Mouse (Mus musculus) liver, embryonic 11.5 days (tissue): Measurements from ENCODE around the gene Cacna1d. TPM values are rescaled to one million over a fixed set of nuclear protein-coding genes. Genes with fewer than 3 reads are reported as not detected.

Source experiments
- ATAC-seq: fragments of 200-750 bp; cut with Nextera tagmentation; replicated peaks from 2 replicates; pipeline ENCODE4 v1.8.0; 2017; ENCODE audit warnings: moderate number of reproducible peaks, mild to moderate bottlenecking, moderate TSS enrichment, moderate library complexity; ENCODE audit not compliant: low FRiP score
- DNase-seq: peaks from one replicate; pipeline ENCODE4 v3.0.0-alpha.2; 2017; ENCODE audit warnings: low spot score
- H3K27ac ChIP-seq: fragments of 300-500 bp; sonication (generic); 2 replicates; pipeline ENCODE4 v1.5.1; 2014; ENCODE audit warnings: mild to moderate bottlenecking, low read depth, low read length, control low read depth
- H3K27me3 ChIP-seq: fragments of 300-500 bp; sonication (generic); replicated peaks from 2 replicates; pipeline ENCODE4 v1.6.1; 2014; ENCODE audit warnings: low read length, mixed read lengths; ENCODE audit not compliant: control insufficient read depth, insufficient read depth
- H3K36me3 ChIP-seq: fragments of 300-500 bp; sonication (generic); 2 replicates; pipeline ENCODE4 v1.6.1; 2014; ENCODE audit warnings: mild to moderate bottlenecking, low read length, moderate library complexity, mixed read lengths; ENCODE audit not compliant: control insufficient read depth, insufficient read depth
- H3K4me1 ChIP-seq: fragments of 300-500 bp; sonication (generic); replicated peaks from 2 replicates; pipeline ENCODE4 v1.6.1; 2014; ENCODE audit warnings: low read length, mixed read lengths; ENCODE audit not compliant: control insufficient read depth, insufficient read depth
- H3K4me2 ChIP-seq: fragments of 300-500 bp; sonication (generic); 2 replicates; pipeline ENCODE4 v1.6.1; 2014; ENCODE audit warnings: mild to moderate bottlenecking, control low read depth, moderate library complexity
- H3K4me3 ChIP-seq: fragments of 300-500 bp; sonication (generic); 2 replicates; pipeline ENCODE4 v1.5.1; 2014; ENCODE audit warnings: low read depth, low read length, control low read depth
- H3K9ac ChIP-seq: fragments of 300-500 bp; sonication (generic); 2 replicates; pipeline ENCODE4 v1.6.1; 2014; ENCODE audit warnings: low read depth, low read length, control low read depth
- H3K9me3 ChIP-seq: fragments of 300-500 bp; sonication (generic); 2 replicates; pipeline ENCODE4 v1.6.1; 2016; ENCODE audit warnings: low read length, inconsistent platforms, mixed read lengths; ENCODE audit not compliant: control insufficient read depth
- WGBS: fragments of 180-500 bp; shearing (Covaris S2); extraction: QIAGEN DNeasy Blood & Tissue Kit; methylation state at CpG from one replicate; pipeline ENCODE4 v1.1.7; 2014; 5-methylcytosine and 5-hydroxymethylcytosine counted together
- polyA plus RNA-seq: library from polyadenylated mRNA; unstranded; fragments of >200 nt; fragmentation: Nextera tagmentation; extraction: Ambion mirVana; gene quantifications from 2 replicates; pipeline ENCODE4 v1.2.1, GENCODE M21; 2014

Gene Cacna1d
- polyA plus RNA-seq, 1 experiment from 2014 or later, result 1.2 TPM

- 70% methylated on average over 5 of the region's 5 CpGs for WGBS
- DNase-seq, result no peak
- Histone ChIP-seq H3K4me3 (no peak overlapping the region), H3K27me3 (no peaks in the 10 kb centered on the region), H3K27ac (no peak overlapping the region), H3K36me3 (no peaks in the 10 kb centered on the region), H3K9ac (no peak overlapping the region), H3K4me2 (no peak overlapping the region), H3K4me1 (no peaks in the 10 kb centered on the region), H3K9me3 (no peaks in the 10 kb centered on the region)
- no peak for ATAC-seq
Measured at GRCm38 (mm10) chr14:30324994-30325393, 166.3 kb downstream of the Cacna1d start.

DNA sequence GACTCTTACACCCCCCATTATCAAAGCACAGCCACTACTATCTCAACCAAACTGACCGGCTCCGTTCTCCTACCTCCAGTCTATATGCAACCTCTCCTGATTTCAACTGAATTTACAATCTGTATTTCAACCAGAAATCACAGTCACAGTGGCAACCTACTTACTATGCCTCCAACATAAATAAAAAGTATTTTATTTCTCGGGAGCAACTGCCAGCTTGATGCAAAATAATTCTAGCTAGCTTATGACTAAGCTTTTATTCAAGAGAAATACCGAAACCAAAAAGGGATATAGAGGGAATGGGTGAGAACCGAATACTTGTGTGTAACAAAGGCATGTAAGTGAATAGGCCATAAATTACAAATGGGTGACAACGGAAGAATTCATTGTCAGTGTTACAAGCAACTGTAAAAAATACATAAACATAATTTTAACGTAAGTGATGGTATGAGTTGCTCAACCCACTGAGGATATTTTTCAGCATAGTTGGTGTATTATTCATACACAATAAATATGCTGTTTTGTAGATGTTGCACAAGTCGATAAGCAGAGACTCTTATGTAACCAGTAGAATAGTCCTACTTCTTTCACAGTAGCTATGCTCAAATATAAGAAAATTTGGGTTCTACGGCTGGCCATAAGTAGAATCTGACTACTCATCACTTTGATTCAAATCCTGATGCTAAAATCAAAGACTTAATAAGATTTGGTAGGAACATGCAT is 172.4 kb downstream of the Cacna1d start:
- Histone ChIP-seq H3K36me3 (no peaks in the 10 kb centered on the region), H3K4me3 (no peak overlapping the region), H3K9me3 (no peaks in the 10 kb centered on the region), H3K27ac (no peak overlapping the region), H3K4me2 (no peak overlapping the region), H3K4me1 (no peaks in the 10 kb centered on the region), H3K27me3 (no peaks in the 10 kb centered on the region), H3K9ac (no peak overlapping the region)
- ATAC-seq (no peak), DNase-seq (no peak)
- WGBS, result 82% methylated on average over 9 of the region's 9 CpGs

GRCm38 (mm10) chr14:30318293-30318692 is 173.0 kb downstream of the Cacna1d start:
- ATAC-seq (no peak), DNase-seq (no peak)
- Histone ChIP-seq H3K9me3 (no peaks in the 10 kb centered on the region), H3K9ac (no peak overlapping the region), H3K36me3 (no peaks in the 10 kb centered on the region), H3K4me1 (no peaks in the 10 kb centered on the region), H3K27me3 (no peaks in the 10 kb centered on the region), H3K27ac (no peak overlapping the region), H3K4me2 (no peak overlapping the region), H3K4me3 (no peak overlapping the region)
- 82% methylated on average over 12 of the region's 12 CpGs for WGBS

GRCm38 (mm10) chr14:30317616-30318015 is 173.6 kb downstream of the Cacna1d start:
- DNase-seq, result no peak
- Histone ChIP-seq H3K4me1 (no peaks in the 10 kb centered on the region), H3K27me3 (no peaks in the 10 kb centered on the region), H3K27ac (no peak overlapping the region), H3K4me2 (no peak overlapping the region), H3K9ac (no peak overlapping the region), H3K36me3 (no peaks in the 10 kb centered on the region), H3K9me3 (no peaks in the 10 kb centered on the region), H3K4me3 (no peak overlapping the region)
- no peak for ATAC-seq
- WGBS, result 67% methylated on average over 10 of the region's 10 CpGs

DNA sequence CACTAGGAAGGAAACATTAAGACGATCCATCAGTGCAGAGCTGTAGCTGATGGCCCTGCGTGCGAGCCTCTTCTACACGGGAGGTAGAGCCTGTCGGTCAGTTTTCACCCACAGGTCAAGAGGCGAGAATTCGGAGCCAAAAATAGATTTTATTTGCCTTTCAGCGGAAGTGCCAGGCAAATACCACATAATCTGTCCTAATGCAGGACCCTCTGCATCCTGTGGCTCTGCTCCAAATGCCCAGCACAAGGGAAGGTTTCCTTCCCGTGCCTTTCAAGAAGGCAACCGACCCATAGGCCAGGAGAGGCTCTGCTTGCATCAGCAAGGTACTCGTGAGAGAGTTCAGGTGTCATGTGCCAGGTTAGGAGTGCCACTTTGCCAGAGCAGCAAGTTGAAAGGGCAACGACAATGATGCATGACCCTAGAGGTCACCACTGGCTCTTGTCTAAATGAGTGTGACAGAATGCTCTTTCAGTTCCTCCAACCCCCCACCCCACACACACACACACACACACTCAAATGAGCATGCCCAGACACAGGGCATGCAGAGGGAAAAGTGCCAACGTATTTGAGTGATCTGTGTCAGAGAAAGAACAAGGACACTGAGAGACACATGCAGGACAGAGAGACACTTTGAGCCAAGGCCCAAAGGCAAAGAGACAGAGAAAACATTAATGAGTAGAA is 179.9 kb downstream of the Cacna1d start:
- H3K9ac ChIP-seq, result no peak overlapping the region
- no peaks in the 10 kb centered on the region for H3K9me3 ChIP-seq
- 64% methylated on average over 13 of the region's 13 CpGs for WGBS
- H3K4me1 ChIP-seq, result no peaks in the 10 kb centered on the region
- no peak overlapping the region for H3K4me2 ChIP-seq
- H3K4me3 ChIP-seq, result no peak overlapping the region
- no peak for DNase-seq
- ATAC-seq, result no peak
- no peak overlapping the region for H3K27ac ChIP-seq
- no peaks in the 10 kb centered on the region for H3K36me3 ChIP-seq
- H3K27me3 ChIP-seq, result no peaks in the 10 kb centered on the region

GRCm38 (mm10) chr14:30310236-30310635 is 181.0 kb downstream of the Cacna1d start:
- H3K9me3 ChIP-seq, result no peaks in the 10 kb centered on the region
- H3K36me3 ChIP-seq, result no peaks in the 10 kb centered on the region
- no peaks in the 10 kb centered on the region for H3K4me1 ChIP-seq
- no peak overlapping the region for H3K9ac ChIP-seq
- H3K4me3 ChIP-seq, result no peak overlapping the region
- H3K27me3 ChIP-seq, result no peaks in the 10 kb centered on the region
- WGBS, result 80% methylated on average over 10 of the region's 10 CpGs
- ATAC-seq (no peak), DNase-seq (no peak)
- no peak overlapping the region for H3K27ac ChIP-seq
- H3K4me2 ChIP-seq, result no peak overlapping the region

DNA sequence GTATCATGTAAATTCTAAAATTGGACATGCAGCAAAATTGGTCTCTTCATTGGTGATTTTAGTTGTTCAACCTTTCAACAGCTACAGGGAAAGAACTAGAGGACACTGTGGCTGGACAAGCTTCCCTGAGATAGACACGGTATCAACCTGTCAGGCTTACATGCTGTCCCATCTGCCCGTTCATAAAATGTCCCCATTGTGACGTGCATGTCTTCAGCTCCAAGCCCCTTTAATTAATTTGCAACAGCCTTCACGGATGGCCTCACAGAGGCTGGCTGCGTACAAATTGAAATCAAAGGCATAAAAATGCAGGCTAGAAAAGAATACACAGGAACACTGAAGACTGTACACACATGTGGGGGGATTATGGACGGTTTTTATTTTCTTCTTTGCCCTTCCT is 185.0 kb downstream of the Cacna1d start:
- DNase-seq (peak; percentile 22), ATAC-seq (no peak)
- Histone ChIP-seq H3K27ac (no peak overlapping the region), H3K27me3 (no peaks in the 10 kb centered on the region), H3K4me2 (no peak overlapping the region), H3K9me3 (no peaks in the 10 kb centered on the region), H3K4me1 (no peaks in the 10 kb centered on the region), H3K4me3 (no peak overlapping the region), H3K36me3 (no peaks in the 10 kb centered on the region), H3K9ac (no peak overlapping the region)
- WGBS, result 81% methylated on average over 6 of the region's 6 CpGs

GRCm38 (mm10) chr14:30299946-30300345 is 191.3 kb downstream of the Cacna1d start:
- H3K4me2 ChIP-seq, result no peak overlapping the region
- no peak for ATAC-seq
- H3K27ac ChIP-seq, result no peak overlapping the region
- no peak overlapping the region for H3K4me3 ChIP-seq
- no peak overlapping the region for H3K9ac ChIP-seq
- H3K9me3 ChIP-seq, result no peaks in the 10 kb centered on the region
- H3K27me3 ChIP-seq, result no peaks in the 10 kb centered on the region
- WGBS, result 89% methylated on average over 7 of the region's 7 CpGs
- no peak for DNase-seq
- H3K4me1 ChIP-seq, result no peaks in the 10 kb centered on the region
- no peaks in the 10 kb centered on the region for H3K36me3 ChIP-seq

DNA sequence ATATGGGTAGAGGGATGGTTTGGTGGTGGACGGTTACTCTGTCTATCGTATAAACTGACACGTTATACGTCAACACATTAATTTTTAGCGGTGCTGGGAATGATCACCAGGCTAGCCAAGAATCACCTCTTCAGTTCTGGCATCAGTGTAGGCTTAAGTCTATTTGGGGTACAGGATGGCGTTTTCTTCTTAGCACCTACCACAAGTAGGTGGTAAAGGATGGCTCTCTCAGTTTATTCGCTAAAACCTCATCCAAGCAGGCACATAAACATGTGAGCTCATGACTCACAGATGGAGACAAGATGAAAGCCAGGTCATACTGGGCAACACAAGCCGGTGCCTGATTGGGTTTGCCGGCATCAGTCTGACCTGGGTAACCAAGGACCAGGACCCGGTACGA is 193.8 kb downstream of the Cacna1d start:
- Histone ChIP-seq H3K27me3 (no peaks in the 10 kb centered on the region), H3K4me2 (no peak overlapping the region), H3K4me1 (no peaks in the 10 kb centered on the region), H3K36me3 (no peaks in the 10 kb centered on the region), H3K27ac (no peak overlapping the region), H3K4me3 (no peak overlapping the region), H3K9ac (no peak overlapping the region), H3K9me3 (no peaks in the 10 kb centered on the region)
- WGBS, result 90% methylated on average over 11 of the region's 11 CpGs
- ATAC-seq, result no peak
- no peak for DNase-seq
